Mouse (Mus musculus) MEL (cell line): ENCODE measurements around the gene Supt4a.

Source experiments
- BHLHE40 ChIP-seq: IDR thresholded peaks from 2 replicates; pipeline ENCODE4 v1.6.1; 2012; ENCODE audit warnings: low read depth, mild to moderate bottlenecking, inconsistent platforms, low read length, improper control_type of control experiment, borderline replicate concordance
- CHD2 ChIP-seq: IDR thresholded peaks from 2 replicates; pipeline ENCODE4 v1.6.1; 2011; ENCODE audit warnings: low read length, improper control_type of control experiment
- CTCF ChIP-seq, 3 experiments: IDR thresholded peaks in 2 of 3; conservative IDR thresholded peaks in 1 of 3; 2 replicates each; pipeline ENCODE4 v1.5.1; 2011 to 2012; ENCODE audit warnings: low read length in 3 of 3, low read depth in 2 of 3, mild to moderate bottlenecking in 2 of 3, improper control_type of control experiment in 1 of 3, inconsistent platforms in 1 of 3, mixed read lengths in 1 of 3, moderate library complexity in 1 of 3; ENCODE audit not compliant: control insufficient read depth in 1 of 3, insufficient read depth in 1 of 3, poor library complexity in 1 of 3, severe bottlenecking in 1 of 3
- EP300 ChIP-seq, 2 experiments: IDR thresholded peaks; 2 replicates each; pipeline ENCODE4 v1.6.1; 2011; ENCODE audit warnings: improper control_type of control experiment in 2 of 2, low read length in 2 of 2, low read depth in 1 of 2, mild to moderate bottlenecking in 1 of 2
- HCFC1 ChIP-seq: IDR thresholded peaks from 2 replicates; pipeline ENCODE4 v1.6.1; 2012; ENCODE audit warnings: low read depth, mild to moderate bottlenecking, inconsistent platforms, low read length, improper control_type of control experiment, moderate library complexity
- MAFK ChIP-seq: IDR thresholded peaks from 2 replicates; pipeline ENCODE4 v1.6.1; 2011; ENCODE audit warnings: low read depth, mild to moderate bottlenecking, low read length, improper control_type of control experiment, borderline replicate concordance
- NELFE ChIP-seq: IDR thresholded peaks from 2 replicates; pipeline ENCODE4 v1.6.1; 2011; ENCODE audit warnings: low read depth, low read length, improper control_type of control experiment
- POLR2A ChIP-seq, 2 experiments: IDR thresholded peaks; 2 replicates each; pipeline ENCODE4 v1.6.1; 2011 to 2012; ENCODE audit warnings: low read length in 2 of 2, mild to moderate bottlenecking in 2 of 2, control low read depth in 1 of 2, improper control_type of control experiment in 1 of 2, low read depth in 1 of 2, moderate library complexity in 1 of 2; ENCODE audit not compliant: control insufficient read depth in 1 of 2, insufficient read depth in 1 of 2, poor library complexity in 1 of 2
- POLR2AphosphoS2 ChIP-seq: IDR thresholded peaks from 2 replicates; pipeline ENCODE4 v1.6.1; 2011; ENCODE audit warnings: low read length, improper control_type of control experiment
- TCF12 ChIP-seq: IDR thresholded peaks from 2 replicates; pipeline ENCODE4 v1.6.1; 2014; ENCODE audit warnings: low read depth, mild to moderate bottlenecking, inconsistent platforms, low read length, improper control_type of control experiment, moderate library complexity
- UBTF ChIP-seq: IDR thresholded peaks from 2 replicates; pipeline ENCODE4 v1.6.1; 2012; ENCODE audit warnings: low read depth, mild to moderate bottlenecking, inconsistent platforms, low read length, improper control_type of control experiment, moderate library complexity, borderline replicate concordance; ENCODE audit not compliant: insufficient read depth
- USF1 ChIP-seq: IDR thresholded peaks from 2 replicates; pipeline ENCODE4 v1.6.1; 2014; ENCODE audit warnings: low read depth, mild to moderate bottlenecking, inconsistent platforms, low read length, improper control_type of control experiment, moderate library complexity
- ZC3H11A ChIP-seq: IDR thresholded peaks from 2 replicates; pipeline ENCODE4 v1.6.1; 2012; ENCODE audit warnings: low read depth, mild to moderate bottlenecking, inconsistent platforms, low read length, improper control_type of control experiment

- no peak for TF ChIP-seq ZC3H11A
- no peak for TF ChIP-seq MAFK
- TF ChIP-seq POLR2AphosphoS2: no peak
- TF ChIP-seq POLR2A (IDR thresholded peaks at IDR 0.05; ENCODE audit: control insufficient read depth in 1 of 2, insufficient read depth in 1 of 2, low read depth in 1 of 2, low read length in 2 of 2, poor library complexity in 1 of 2): peak; percentile 67 to 85
- no peak for TF ChIP-seq BHLHE40
- TF ChIP-seq CTCF (IDR thresholded peaks at IDR 0.05 in 2 of 3, conservative IDR thresholded peaks at IDR 0.05 in 1 of 3; ENCODE audit: control insufficient read depth in 1 of 3, insufficient read depth in 1 of 3, low read depth in 2 of 3, low read length in 3 of 3, poor library complexity in 1 of 3, severe bottlenecking in 1 of 3): no peak
- TF ChIP-seq HCFC1: no peak
- no peak for TF ChIP-seq UBTF
- no peak for TF ChIP-seq CHD2
- TF ChIP-seq EP300 (IDR thresholded peaks at IDR 0.05; ENCODE audit: low read depth in 1 of 2, low read length in 2 of 2): no peak
- TF ChIP-seq USF1: no peak
- no peak for TF ChIP-seq TCF12
- TF ChIP-seq NELFE: no peak
Measured at GRCm38 (mm10) chr11:87748132-87749119, 11.1 kb downstream of the Supt4a start.
